Mouse (Mus musculus): Measurements from ENCODE around the gene Sh3pxd2b. TPM values are rescaled to one million over a fixed set of nuclear protein-coding genes. Genes with fewer than 3 reads are reported as not detected.

Sh3pxd2b gene
- polyA plus RNA-seq, 1 experiment, result 5.9 TPM

DNA sequence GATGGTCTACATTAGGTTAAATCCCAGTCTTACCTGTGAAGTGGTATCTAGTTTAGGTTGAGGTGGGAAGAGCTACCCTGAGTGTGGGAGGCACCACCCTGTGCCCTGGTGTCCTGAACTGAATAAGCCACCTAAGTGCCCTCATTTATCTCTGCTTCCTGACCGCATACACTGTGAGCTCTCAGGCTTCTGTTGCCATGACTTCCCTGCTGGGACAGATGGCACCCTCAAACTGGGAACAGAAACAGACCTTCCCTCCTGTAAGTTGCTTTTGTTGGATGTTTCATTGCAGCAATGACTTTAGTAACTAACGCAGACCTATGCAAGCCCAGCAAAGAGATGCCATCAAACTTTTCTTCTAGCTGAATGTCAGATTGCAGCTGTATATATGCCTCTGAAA lies 14.4 kb upstream of the Sh3pxd2b start:
- Histone ChIP-seq H3K27ac (ENCODE audit: insufficient read depth, low read length) (no peak overlapping the region), H3K9me3 (replicated peaks; ENCODE audit: control insufficient read depth, insufficient read depth, low read length, poor library complexity, severe bottlenecking) (no peaks in the 10 kb centered on the region), H3K27me3 (ENCODE audit: control insufficient read depth, insufficient read depth, low read length, poor library complexity, severe bottlenecking) (no peaks in the 10 kb centered on the region; the same call in 1 of the 2 replicates), H3K4me3 (ENCODE audit: low read depth, low read length) (no peak overlapping the region), H3K36me3 (ENCODE audit: control insufficient read depth, insufficient read depth, low read length, poor library complexity, severe bottlenecking) (no peaks in the 10 kb centered on the region), H3K9ac (ENCODE audit: low read depth, poor library complexity, severe bottlenecking) (no peak overlapping the region), H3K4me1 (ENCODE audit: control insufficient read depth, insufficient read depth, low read length) (no peaks in the 10 kb centered on the region)
- TF ChIP-seq EP300 (IDR thresholded peaks at IDR 0.05; ENCODE audit: insufficient read depth, low read depth, low read length), result no peak
- TF ChIP-seq CTCF (IDR thresholded peaks at IDR 0.05; ENCODE audit: low read depth, low read length), result no peak
- TF ChIP-seq POLR2A (IDR thresholded peaks at IDR 0.05; ENCODE audit: insufficient read depth, low read length), result no peak

GRCm38 (mm10) chr11:32336435-32336907 lies 11.1 kb upstream of the Sh3pxd2b start:
- TF ChIP-seq POLR2A (IDR thresholded peaks at IDR 0.05; ENCODE audit: insufficient read depth, low read length) (no peak), EP300 (IDR thresholded peaks at IDR 0.05; ENCODE audit: insufficient read depth, low read depth, low read length) (no peak), CTCF (IDR thresholded peaks at IDR 0.05; ENCODE audit: low read depth, low read length) (no peak)
- no peaks in the 10 kb centered on the region for H3K36me3 ChIP-seq (ENCODE audit: control insufficient read depth, insufficient read depth, low read length, poor library complexity, severe bottlenecking)
- no peak overlapping the region for H3K9ac ChIP-seq (ENCODE audit: low read depth, poor library complexity, severe bottlenecking)
- no peak overlapping the region for H3K27ac ChIP-seq (ENCODE audit: insufficient read depth, low read length)
- H3K9me3 ChIP-seq (replicated peaks; ENCODE audit: control insufficient read depth, insufficient read depth, low read length, poor library complexity, severe bottlenecking), result no peaks in the 10 kb centered on the region
- no peak overlapping the region for H3K4me3 ChIP-seq (ENCODE audit: low read depth, low read length)
- H3K27me3 ChIP-seq (ENCODE audit: control insufficient read depth, insufficient read depth, low read length, poor library complexity, severe bottlenecking), result no peaks in the 10 kb centered on the region
- no peaks in the 10 kb centered on the region for H3K4me1 ChIP-seq (ENCODE audit: control insufficient read depth, insufficient read depth, low read length)

DNA sequence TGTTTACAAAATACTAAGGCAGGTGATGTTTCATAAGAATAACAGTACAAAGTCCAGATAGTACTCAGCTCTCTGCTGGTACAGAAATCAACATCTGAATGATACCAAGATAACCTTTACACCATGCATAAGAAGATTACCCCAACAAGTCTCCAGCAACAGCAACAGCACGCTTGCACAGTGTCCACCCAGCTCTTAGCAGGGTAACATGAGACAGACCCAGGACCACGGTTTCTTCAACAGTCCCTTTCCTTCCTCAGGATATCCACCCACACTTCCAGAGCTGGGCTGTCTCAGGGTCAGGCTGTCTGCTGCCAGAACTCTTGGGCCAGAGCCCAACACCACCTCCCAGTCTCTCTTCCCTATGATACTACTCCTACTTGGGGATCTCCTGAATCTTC lies 8.5 kb upstream of the Sh3pxd2b start:
- Histone ChIP-seq H3K9me3 (replicated peaks; ENCODE audit: control insufficient read depth, insufficient read depth, low read length, poor library complexity, severe bottlenecking) (no peaks in the 10 kb centered on the region), H3K4me1 (ENCODE audit: control insufficient read depth, insufficient read depth, low read length) (no peaks in the 10 kb centered on the region), H3K27me3 (ENCODE audit: control insufficient read depth, insufficient read depth, low read length, poor library complexity, severe bottlenecking) (no peaks in the 10 kb centered on the region), H3K27ac (ENCODE audit: insufficient read depth, low read length) (no peak overlapping the region), H3K4me3 (ENCODE audit: low read depth, low read length) (no peak overlapping the region), H3K36me3 (ENCODE audit: control insufficient read depth, insufficient read depth, low read length, poor library complexity, severe bottlenecking) (no peaks in the 10 kb centered on the region), H3K9ac (ENCODE audit: low read depth, poor library complexity, severe bottlenecking) (no peak overlapping the region)
- TF ChIP-seq EP300 (IDR thresholded peaks at IDR 0.05; ENCODE audit: insufficient read depth, low read depth, low read length) (no peak), POLR2A (IDR thresholded peaks at IDR 0.05; ENCODE audit: insufficient read depth, low read length) (no peak), CTCF (IDR thresholded peaks at IDR 0.05; ENCODE audit: low read depth, low read length) (no peak)

DNA sequence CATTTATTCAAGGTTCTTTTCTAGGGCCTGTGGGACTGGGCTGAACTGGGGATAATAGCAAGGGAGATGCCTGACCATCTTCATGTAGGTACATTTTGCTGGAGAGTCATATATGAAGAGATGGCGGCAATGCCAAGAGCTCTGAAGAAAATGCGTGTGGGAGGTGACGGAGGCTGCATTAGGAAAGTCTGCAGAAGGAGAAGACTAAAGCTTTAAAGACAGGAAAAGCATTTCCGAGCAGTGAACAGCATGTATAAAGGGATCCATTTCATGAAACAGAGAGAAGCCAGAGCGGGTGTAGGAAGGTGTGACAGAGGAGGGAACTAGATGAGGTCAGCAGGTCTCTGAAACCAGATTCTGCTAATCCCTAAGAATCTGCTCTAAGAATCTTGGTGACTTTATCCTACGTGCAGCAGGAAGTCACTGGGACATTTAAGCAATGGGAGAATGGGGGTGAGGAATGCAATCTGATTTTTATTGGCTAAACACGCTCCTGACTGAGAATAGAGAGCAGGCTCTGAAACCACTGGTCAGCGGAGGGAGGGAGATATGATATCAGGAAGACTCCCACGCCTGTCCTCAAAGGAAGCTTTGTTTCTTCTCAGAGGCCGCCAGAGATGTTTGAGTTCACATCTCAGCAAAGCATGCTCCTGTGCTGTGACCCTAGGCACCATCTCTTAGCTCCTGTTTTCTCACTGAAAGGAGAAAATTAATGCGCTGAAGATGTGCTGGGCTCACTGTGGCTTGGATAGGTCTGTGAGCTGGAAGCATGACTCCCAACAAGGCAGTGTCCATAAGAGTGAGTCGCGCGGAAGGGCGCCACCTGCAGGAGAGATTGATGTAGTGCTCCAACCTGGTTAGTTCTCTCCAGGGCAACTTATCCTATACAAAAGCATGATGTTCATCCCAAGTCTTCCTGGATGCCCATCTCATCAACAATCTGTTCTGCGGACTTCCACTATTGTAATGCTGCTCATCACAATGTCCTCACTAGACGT lies 6.8 kb upstream of the Sh3pxd2b start:
- Histone ChIP-seq H3K9me3 (replicated peaks; ENCODE audit: control insufficient read depth, insufficient read depth, low read length, poor library complexity, severe bottlenecking) (no peaks in the 10 kb centered on the region), H3K27ac (ENCODE audit: insufficient read depth, low read length) (no peak overlapping the region), H3K27me3 (ENCODE audit: control insufficient read depth, insufficient read depth, low read length, poor library complexity, severe bottlenecking) (no peaks in the 10 kb centered on the region), H3K4me3 (ENCODE audit: low read depth, low read length) (no peak overlapping the region), H3K9ac (ENCODE audit: low read depth, poor library complexity, severe bottlenecking) (no peak overlapping the region), H3K4me1 (ENCODE audit: control insufficient read depth, insufficient read depth, low read length) (no peaks in the 10 kb centered on the region), H3K36me3 (ENCODE audit: control insufficient read depth, insufficient read depth, low read length, poor library complexity, severe bottlenecking) (no peaks in the 10 kb centered on the region)
- TF ChIP-seq EP300 (IDR thresholded peaks at IDR 0.05; ENCODE audit: insufficient read depth, low read depth, low read length) (no peak), CTCF (IDR thresholded peaks at IDR 0.05; ENCODE audit: low read depth, low read length) (peak; percentile 98), POLR2A (IDR thresholded peaks at IDR 0.05; ENCODE audit: insufficient read depth, low read length) (no peak)

DNA sequence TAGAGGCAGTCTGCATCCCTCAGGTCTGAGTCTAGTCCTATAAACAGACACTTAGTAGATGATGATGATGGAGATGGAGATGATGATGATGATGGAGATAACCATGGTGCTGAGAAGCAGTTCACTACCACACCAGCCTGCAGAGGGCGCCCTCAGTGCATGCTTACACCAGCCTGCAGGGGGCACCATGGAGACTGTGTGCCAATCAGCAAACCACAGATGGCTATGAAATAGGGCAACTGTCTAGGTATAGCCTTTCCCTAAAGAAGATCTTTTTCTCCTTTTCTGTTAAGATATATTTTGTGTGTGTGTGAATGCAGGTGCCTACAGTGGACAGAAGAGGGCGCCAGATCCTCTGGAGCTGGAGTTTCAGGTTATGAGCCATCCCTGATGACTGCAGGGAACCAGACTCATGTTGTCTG lies 4.8 kb upstream of the Sh3pxd2b start:
- no peak for TF ChIP-seq POLR2A (IDR thresholded peaks at IDR 0.05; ENCODE audit: insufficient read depth, low read length)
- peak; percentile 94 for TF ChIP-seq CTCF (IDR thresholded peaks at IDR 0.05; ENCODE audit: low read depth, low read length)

DNA sequence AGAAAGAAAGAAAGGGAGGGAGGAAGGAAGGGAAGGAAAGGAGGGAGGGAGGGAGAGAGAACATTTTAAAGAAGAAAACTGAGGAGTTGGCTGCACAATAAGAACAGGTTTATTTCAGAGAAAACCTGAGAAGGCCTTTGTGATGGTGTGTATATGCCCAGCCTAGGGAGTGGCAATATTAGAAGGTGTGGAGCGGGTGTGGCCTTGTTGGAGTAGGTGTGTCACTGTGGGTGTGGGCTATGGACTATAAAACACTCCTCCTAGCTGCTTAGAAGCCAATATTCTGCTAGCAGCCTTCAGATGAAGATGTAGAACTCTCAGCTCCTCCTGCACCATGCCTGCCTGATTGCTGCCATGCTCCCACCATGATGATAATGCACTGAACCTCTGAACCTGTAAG lies 4.3 kb upstream of the Sh3pxd2b start:
- Histone ChIP-seq H3K9ac (ENCODE audit: low read depth, poor library complexity, severe bottlenecking) (no peak overlapping the region), H3K4me1 (ENCODE audit: control insufficient read depth, insufficient read depth, low read length) (peaks cover 1% of the 10 kb centered on the region), H3K36me3 (ENCODE audit: control insufficient read depth, insufficient read depth, low read length, poor library complexity, severe bottlenecking) (no peaks in the 10 kb centered on the region), H3K27me3 (ENCODE audit: control insufficient read depth, insufficient read depth, low read length, poor library complexity, severe bottlenecking) (0 out of 2 replicates have a peak, but pooled peaks cover 3% of the 10 kb centered on the region), H3K27ac (ENCODE audit: insufficient read depth, low read length) (no peak overlapping the region), H3K4me3 (ENCODE audit: low read depth, low read length) (no peak overlapping the region), H3K9me3 (replicated peaks; ENCODE audit: control insufficient read depth, insufficient read depth, low read length, poor library complexity, severe bottlenecking) (no peaks in the 10 kb centered on the region)
- TF ChIP-seq CTCF (IDR thresholded peaks at IDR 0.05; ENCODE audit: low read depth, low read length) (no peak), POLR2A (IDR thresholded peaks at IDR 0.05; ENCODE audit: insufficient read depth, low read length) (no peak), EP300 (IDR thresholded peaks at IDR 0.05; ENCODE audit: insufficient read depth, low read depth, low read length) (no peak)

More for the DNA sequence above, 4.8 kb upstream of the Sh3pxd2b start:
- Histone ChIP-seq H3K4me1 (ENCODE audit: control insufficient read depth, insufficient read depth, low read length) (no peaks in the 10 kb centered on the region), H3K9ac (ENCODE audit: low read depth, poor library complexity, severe bottlenecking) (no peak overlapping the region), H3K9me3 (replicated peaks; ENCODE audit: control insufficient read depth, insufficient read depth, low read length, poor library complexity, severe bottlenecking) (no peaks in the 10 kb centered on the region), H3K36me3 (ENCODE audit: control insufficient read depth, insufficient read depth, low read length, poor library complexity, severe bottlenecking) (no peaks in the 10 kb centered on the region), H3K27ac (ENCODE audit: insufficient read depth, low read length) (no peak overlapping the region), H3K4me3 (ENCODE audit: low read depth, low read length) (no peak overlapping the region), H3K27me3 (ENCODE audit: control insufficient read depth, insufficient read depth, low read length, poor library complexity, severe bottlenecking) (no peaks in the 10 kb centered on the region)

Data from ES-Bruce4 (cell line).